Mouse (Mus musculus): Measurements from ENCODE around the gene Tcf7l2.

DNA sequence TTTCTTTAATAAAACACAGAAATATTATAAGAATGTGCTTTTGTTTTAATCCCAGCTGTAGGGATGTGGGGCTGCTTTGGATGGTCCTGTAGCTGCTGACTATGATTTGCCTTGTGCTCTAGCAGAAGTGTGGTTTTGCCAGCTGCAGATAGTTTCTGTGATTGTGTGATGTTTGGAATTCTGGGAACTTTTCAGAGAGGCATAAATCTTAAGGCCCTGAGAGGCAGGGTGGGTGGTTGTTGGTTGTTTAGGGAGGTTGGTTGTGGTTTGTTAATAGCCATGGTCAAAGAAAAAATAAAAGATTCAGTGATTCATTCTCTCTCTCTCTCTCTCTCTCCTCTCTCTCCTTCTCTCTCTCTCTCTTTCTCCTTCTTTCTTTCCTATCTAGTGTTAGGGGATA is 57.8 kb downstream of the Tcf7l2 start:
- TF ChIP-seq POLR2A (IDR thresholded peaks at IDR 0.05; ENCODE audit: insufficient read length, low read depth), result no peak
- no peak for TF ChIP-seq MYOD1 (IDR thresholded peaks at IDR 0.05; ENCODE audit: control insufficient read depth in 1 of 3, insufficient read length in 2 of 3, low read depth in 2 of 3)
- TF ChIP-seq USF1 (IDR thresholded peaks at IDR 0.05; ENCODE audit: low read depth), result no peak
- no peak for TF ChIP-seq POLR2AphosphoS2 (IDR thresholded peaks at IDR 0.05; ENCODE audit: insufficient read length, low read depth)
- no peak for TF ChIP-seq REST (IDR thresholded peaks at IDR 0.05; ENCODE audit: insufficient read depth, insufficient read length)
- no peak for TF ChIP-seq MAX (IDR thresholded peaks at IDR 0.05; ENCODE audit: low read depth)
- 0 out of 2 replicates have a peak, but pooled peaks have one; percentile 3 for TF ChIP-seq CEBPB (IDR thresholded peaks at IDR 0.05; ENCODE audit: insufficient read depth, poor library complexity, severe bottlenecking)
- no peak for TF ChIP-seq MYOG (IDR thresholded peaks at IDR 0.05; ENCODE audit: control insufficient read depth in 1 of 3, insufficient read depth in 1 of 3, insufficient read length in 2 of 3, low read depth in 2 of 3)
- no peak for TF ChIP-seq E2F4 (IDR thresholded peaks at IDR 0.05; ENCODE audit: insufficient read depth)
- TF ChIP-seq TCF12 (IDR thresholded peaks at IDR 0.05; ENCODE audit: insufficient read depth, poor library complexity, severe bottlenecking), result no peak
